In the genomic region with DNA sequence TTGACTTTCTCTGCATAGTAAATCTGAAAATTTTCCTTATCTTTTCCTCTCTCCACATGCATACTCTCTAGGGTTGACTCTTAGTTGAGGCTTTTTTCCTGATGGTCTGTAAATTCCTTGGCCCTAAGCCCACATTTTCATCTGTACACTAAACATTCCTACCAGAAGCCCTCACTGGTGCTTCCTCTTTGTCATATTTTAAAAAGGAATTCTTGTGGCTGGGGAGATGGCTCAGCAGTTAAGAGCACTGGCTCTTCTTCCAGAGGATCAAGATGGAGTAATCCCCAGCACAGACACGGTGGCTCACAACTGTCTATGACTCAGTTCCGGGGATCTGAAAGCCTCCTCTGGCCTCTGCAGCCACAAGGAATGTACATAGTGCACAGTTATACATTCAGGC, we compare ENCODE assay signal across 26 mouse cellular contexts.
DNase-seq lines count a peak whose midpoint lies in the region; ATAC-seq and TF ChIP-seq lines count a peak whose summit lies in the region.
"Had no signal": no experiment of that assay in that cellular context is flagged by ENCODE, and none has a peak within 500 bp of the region (broad histone marks: within the 10 kb centered on the region; RNA-seq: fewer than 3 reads in every experiment).

No protein-coding gene starts in this region.

- no peak for TF ChIP-seq CTCF in C2C12 (IDR thresholded peaks at IDR 0.05; ENCODE audit: control insufficient read depth, insufficient read depth, insufficient read length)

- H3K27ac ChIP-seq in limb, embryonic 14.5 days (replicated peaks; ENCODE audit: low read depth, low read length): no peak overlapping the region
- no peak overlapping the region for H3K27ac ChIP-seq in limb, embryonic 10.5 days
- H3K27ac ChIP-seq in forebrain, embryonic 14.5 days (ENCODE audit: low read depth, low read length): no peak overlapping the region
- H3K27ac ChIP-seq: embryonic facial prominence, embryonic 13.5 days; forebrain, embryonic 15.5 days; heart, embryonic 10.5 days; hindbrain, embryonic 14.5 days; limb, embryonic 12.5 days; liver, embryonic 13.5 days; macrophage; midbrain, embryonic 15.5 days had no signal

- WGBS in limb, embryonic 14.5 days: 69% methylated on average over 2 of the region's 2 CpGs
- WGBS in limb, embryonic 10.5 days: 91% methylated on average over 2 of the region's 2 CpGs
- WGBS in forebrain, embryonic 14.5 days: 92% methylated on average over 2 of the region's 2 CpGs

- H3K27me3 ChIP-seq in limb, embryonic 14.5 days (ENCODE audit: control insufficient read depth, insufficient read depth, low read length): no peaks in the 10 kb centered on the region
- H3K27me3 ChIP-seq in limb, embryonic 10.5 days (ENCODE audit: low read depth, poor library complexity, severe bottlenecking): no peaks in the 10 kb centered on the region
- no peaks in the 10 kb centered on the region for H3K27me3 ChIP-seq in C2C12 (ENCODE audit: control insufficient read depth, insufficient read depth, insufficient read length)
- no peaks in the 10 kb centered on the region for H3K27me3 ChIP-seq in forebrain, embryonic 14.5 days (replicated peaks; ENCODE audit: control insufficient read depth, insufficient read depth, low read length)
- H3K27me3 ChIP-seq: embryonic facial prominence, embryonic 13.5 days; forebrain, embryonic 15.5 days; limb, embryonic 12.5 days; liver, embryonic 13.5 days; midbrain, embryonic 15.5 days had no signal

- H3ac ChIP-seq in C2C12 (ENCODE audit: control insufficient read depth, insufficient read length, low read depth): no peak overlapping the region

- no peaks in the 10 kb centered on the region for H3K79me3 ChIP-seq in C2C12 (ENCODE audit: low read depth)

- peak; percentile 65 for DNase-seq in limb, embryonic 14.5 days (ENCODE audit: low spot score)
- DNase-seq in limb, embryonic 10.5 days (ENCODE audit: low spot score): no peak
- DNase-seq in NIH3T3 (ENCODE audit: low read depth): peak; percentile 62
- peak; percentile 9 for DNase-seq in yolk sac, embryonic 10.5 days (ENCODE audit: low spot score)
- no peak for DNase-seq in adrenal gland, postnatal 14 days
- DNase-seq in forebrain, embryonic 14.5 days (ENCODE audit: low spot score): no peak
- DNase-seq: adrenal gland, adult 8-10 months; cerebellum, adult 2 months; cerebellum, postnatal 25 days; heart, postnatal 4 days; kidney, adult 11 months; kidney, postnatal 14 days; liver, embryonic 13.5 days; lung, adult 2 months; right cerebral cortex, adult 18-20 months; right cerebral cortex, postnatal 4 days had no signal

- H3K79me2 ChIP-seq in C2C12 (ENCODE audit: control insufficient read depth, insufficient read depth): no peaks in the 10 kb centered on the region

- H3K36me3 ChIP-seq in limb, embryonic 14.5 days (ENCODE audit: control insufficient read depth, insufficient read depth, low read length): no peaks in the 10 kb centered on the region
- H3K36me3 ChIP-seq in limb, embryonic 10.5 days: no peaks in the 10 kb centered on the region
- H3K36me3 ChIP-seq in C2C12 (ENCODE audit: control insufficient read depth, insufficient read depth): no peaks in the 10 kb centered on the region
- H3K36me3 ChIP-seq in forebrain, embryonic 14.5 days (ENCODE audit: control insufficient read depth, insufficient read depth, low read length): no peaks in the 10 kb centered on the region
- H3K36me3 ChIP-seq: embryonic facial prominence, embryonic 13.5 days; forebrain, embryonic 15.5 days; heart, embryonic 10.5 days; limb, embryonic 12.5 days; liver, embryonic 13.5 days; midbrain, embryonic 15.5 days had no signal

- H3K9me3 ChIP-seq in limb, embryonic 14.5 days (ENCODE audit: control insufficient read depth, low read length): no peaks in the 10 kb centered on the region
- no peaks in the 10 kb centered on the region for H3K9me3 ChIP-seq in limb, embryonic 10.5 days (replicated peaks)
- H3K9me3 ChIP-seq in forebrain, embryonic 14.5 days (replicated peaks; ENCODE audit: control insufficient read depth, low read length): no peaks in the 10 kb centered on the region
- H3K9me3 ChIP-seq: embryonic facial prominence, embryonic 13.5 days; forebrain, embryonic 15.5 days; heart, embryonic 10.5 days; limb, embryonic 12.5 days; liver, embryonic 13.5 days; midbrain, embryonic 15.5 days had no signal

- peaks cover 10% of the 10 kb centered on the region for H3K4me1 ChIP-seq in limb, embryonic 14.5 days (ENCODE audit: control insufficient read depth, insufficient read depth, low read length)
- H3K4me1 ChIP-seq in limb, embryonic 10.5 days: peaks cover 15% of the 10 kb centered on the region
- no peaks in the 10 kb centered on the region for H3K4me1 ChIP-seq in forebrain, embryonic 14.5 days (ENCODE audit: control insufficient read depth, insufficient read depth, low read length)
- H3K4me1 ChIP-seq: forebrain, embryonic 15.5 days; liver, embryonic 13.5 days; midbrain, embryonic 15.5 days had no signal

- no peak for TF ChIP-seq POLR2A in limb, embryonic 14.5 days (IDR thresholded peaks at IDR 0.05; ENCODE audit: borderline replicate concordance, extremely low read depth, insufficient read depth, insufficient read length)

- no peak overlapping the region for H3K4me3 ChIP-seq in limb, embryonic 14.5 days (replicated peaks; ENCODE audit: low read length)
- H3K4me3 ChIP-seq in limb, embryonic 10.5 days: no peak overlapping the region
- H3K4me3 ChIP-seq in C2C12 (ENCODE audit: insufficient read depth, poor library complexity, severe bottlenecking): no peak overlapping the region
- no peak overlapping the region for H3K4me3 ChIP-seq in forebrain, embryonic 14.5 days (ENCODE audit: low read depth, low read length)
- H3K4me3 ChIP-seq: embryonic facial prominence, embryonic 13.5 days; forebrain, embryonic 15.5 days; heart, embryonic 10.5 days; limb, embryonic 12.5 days; liver, embryonic 13.5 days; midbrain, embryonic 15.5 days had no signal

- H3K9ac ChIP-seq in limb, embryonic 14.5 days (ENCODE audit: low read depth, low read length, severe bottlenecking): no peak overlapping the region
- H3K9ac ChIP-seq in forebrain, embryonic 14.5 days (ENCODE audit: low read length): no peak overlapping the region
- H3K9ac ChIP-seq: embryonic facial prominence, embryonic 13.5 days; forebrain, embryonic 15.5 days; hindbrain, embryonic 14.5 days; limb, embryonic 12.5 days; liver, embryonic 13.5 days; midbrain, embryonic 15.5 days had no signal

- H3K4me2 ChIP-seq in limb, embryonic 14.5 days (replicated peaks; ENCODE audit: low read depth, low read length, severe bottlenecking): no peak overlapping the region
- H3K4me2 ChIP-seq in forebrain, embryonic 14.5 days (ENCODE audit: low read length): no peak overlapping the region
- H3K4me2 ChIP-seq: embryonic facial prominence, embryonic 13.5 days; forebrain, embryonic 15.5 days; hindbrain, embryonic 14.5 days; limb, embryonic 12.5 days; liver, embryonic 13.5 days; midbrain, embryonic 15.5 days had no signal

- ATAC-seq in limb, embryonic 14.5 days (ENCODE audit: low FRiP score, low read depth): no peak
- ATAC-seq in forebrain, embryonic 14.5 days: no peak
- ATAC-seq: activated CD4-positive, CD25-positive, alpha-beta regulatory T cell, adult 4 months; CD4-positive, CD25-positive, alpha-beta regulatory T cell, adult 4 months; forebrain, embryonic 15.5 days; midbrain, embryonic 15.5 days had no signal

TF ChIP-seq in C2C12, 6 proteins besides CTCF, POLR2A, EP300 and RAD21:
- TF ChIP-seq FOSL1 (IDR thresholded peaks at IDR 0.05; ENCODE audit: insufficient read depth, low read length, poor library complexity, severe bottlenecking) (peak; percentile 58), MYOG (IDR thresholded peaks at IDR 0.05; ENCODE audit: control insufficient read depth, extremely low read depth, insufficient read length) (no peak), MYOD1 (IDR thresholded peaks at IDR 0.05; ENCODE audit: control insufficient read depth, insufficient read length, low read depth) (no peak), USF1 (IDR thresholded peaks at IDR 0.05; ENCODE audit: low read depth) (no peak), MAX (IDR thresholded peaks at IDR 0.05) (no peak), CEBPB (IDR thresholded peaks at IDR 0.05; ENCODE audit: low read depth) (no peak)

Comparison
In these comparisons a context has a peak if more than half of its experiments do, and no peak if none do; other contexts are left out.
1. DNase-seq: peak in limb, embryonic 14.5 days (single experiment), NIH3T3 (single experiment) and yolk sac, embryonic 10.5 days (single experiment); none in limb, embryonic 10.5 days (single experiment), adrenal gland, postnatal 14 days (single experiment) and forebrain, embryonic 14.5 days (single experiment).